ENCODE assay signal across 23 mouse cellular contexts in the genomic region with DNA sequence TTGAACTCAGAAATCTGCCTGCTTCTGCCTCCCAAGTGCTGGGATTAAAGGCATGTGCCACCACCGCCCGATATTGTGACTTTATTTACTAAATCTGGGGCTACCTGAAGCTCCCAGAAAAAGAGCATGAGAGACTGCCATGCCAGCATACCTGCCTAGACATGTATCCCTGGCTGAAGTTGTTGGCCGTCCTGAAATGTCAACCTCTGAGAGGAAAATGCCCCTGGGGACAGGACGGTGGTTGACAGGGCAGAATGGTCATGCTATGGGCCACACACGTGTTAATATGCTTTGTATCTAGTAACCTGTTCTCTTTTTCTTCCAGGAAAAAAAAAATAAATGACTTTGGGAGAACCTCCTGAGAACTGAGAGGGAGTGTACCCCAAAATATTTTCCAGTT. TPM values are rescaled to one million over a fixed set of nuclear protein-coding genes. Genes with fewer than 3 reads are reported as not detected.
"Had no signal": no experiment of that assay in that cellular context is flagged by ENCODE, and none has a peak within 500 bp of the region (broad histone marks: within the 10 kb centered on the region; RNA-seq: fewer than 3 reads in every experiment).

No protein-coding gene starts in this region.

- H3K9ac ChIP-seq: neural tube, embryonic 12.5 days; neural tube, embryonic 13.5 days; neural tube, embryonic 15.5 days; stomach, embryonic 15.5 days had no signal

- H3K9me3 ChIP-seq: neural tube, embryonic 12.5 days; neural tube, embryonic 13.5 days; neural tube, embryonic 15.5 days; stomach, embryonic 15.5 days had no signal

- H3K4me2 ChIP-seq: neural tube, embryonic 12.5 days; neural tube, embryonic 13.5 days; neural tube, embryonic 15.5 days; stomach, embryonic 15.5 days had no signal

- H3K4me1 ChIP-seq: neural tube, embryonic 12.5 days; neural tube, embryonic 13.5 days; neural tube, embryonic 15.5 days; stomach, embryonic 15.5 days had no signal

- H3K4me3 ChIP-seq: neural tube, embryonic 12.5 days; neural tube, embryonic 13.5 days; neural tube, embryonic 15.5 days; stomach, embryonic 15.5 days had no signal

- H3K27me3 ChIP-seq: neural tube, embryonic 12.5 days; neural tube, embryonic 13.5 days; neural tube, embryonic 15.5 days; stomach, embryonic 15.5 days had no signal

- H3K27ac ChIP-seq: neural tube, embryonic 12.5 days; neural tube, embryonic 13.5 days; neural tube, embryonic 15.5 days; stomach, embryonic 15.5 days; stomach, postnatal 0 days had no signal

- H3K36me3 ChIP-seq: neural tube, embryonic 12.5 days; neural tube, embryonic 13.5 days; neural tube, embryonic 15.5 days; stomach, embryonic 15.5 days had no signal

- DNase-seq: retina, postnatal 1 day; right cerebral cortex, adult 18-20 months; right cerebral cortex, postnatal 14 days; right cerebral cortex, postnatal 25 days; right cerebral cortex, postnatal 4 days; spleen, adult 18-20 months; thymus, adult 18-20 months; thymus, adult 2 months; thymus, postnatal 14 days; thymus, postnatal 25 days; thymus, postnatal 36 days; thymus, postnatal 4 days had no signal

RNA-seq across cellular contexts. Expression of a gene that starts 2.3 kb away (rescaled TPM):
- polyA plus RNA-seq: neural tube, embryonic 13.5 days; neural tube, embryonic 14.5 days; neural tube, embryonic 15.5 days; small intestine, adult 2 months; stomach, embryonic 14.5 days; urinary bladder, adult 2 months had no signal

RNA-seq across cellular contexts. Expression of a gene that starts 40.8 kb away (rescaled TPM):
- polyA plus RNA-seq: neural tube, embryonic 12.5 days; small intestine, adult 2 months; spleen, adult 2 months; stomach, embryonic 15.5 days; stomach, postnatal 0 days; thymus, postnatal 0 days; urinary bladder, adult 2 months had no signal
